Mouse (Mus musculus): Measurements from ENCODE around the gene Stam. TPM values are rescaled to one million over a fixed set of nuclear protein-coding genes. Genes with fewer than 3 reads are reported as not detected.

Stam gene
- polyA plus RNA-seq, 1 experiment from 2014 or later: 67.0 TPM

Other genes with a start within 250 kb of the Stam start
- gene Hacd1, start 18.0 kb upstream of the Stam start, polyA plus RNA-seq (2015; fragmentation: Nextera tagmentation; extraction: Ambion mirVana): 59.6 and 60.1 TPM in 2 replicates
- 0.18 and 0.48 TPM in 2 replicates for gene Tmem236, start 100.4 kb downstream of the Stam start, polyA plus RNA-seq (2015; fragmentation: Nextera tagmentation; extraction: Ambion mirVana)
- 5.0 and 5.3 TPM in 2 replicates for gene Mrc1, start 155.3 kb downstream of the Stam start, polyA plus RNA-seq (2015; fragmentation: Nextera tagmentation; extraction: Ambion mirVana)

All from kidney, embryonic 15.5 days (tissue).